Mouse (Mus musculus): ENCODE measurements around the gene Birc3.
"Not testable (repeated sequence)": the region's sequence is repeated elsewhere in the genome, so short reads cannot be mapped to it uniquely, and the experiment has no call there.

Gene Birc3

GRCm38 (mm10) chr9:7872775-7873439, at the start of gene Birc3:
TSS of gene Birc3 (minus strand) at chr9:7873186.
- peak in 1 of 2 experiments; percentile 25 for DNase-seq (ENCODE audit: low spot score in 2 of 2)

- DNase-seq (ENCODE audit: low spot score in 2 of 2), result no peak
These were observed 41.9 kb upstream of the Birc3 start for GRCm38 (mm10) chr9:7914925-7915324.

- peak in 1 of 2 experiments; percentile 22 for DNase-seq (ENCODE audit: low spot score in 2 of 2)
These were observed 41.5 kb upstream of the Birc3 start for GRCm38 (mm10) chr9:7914487-7914886.

GRCm38 (mm10) chr9:7913953-7914352, 41.0 kb upstream of the Birc3 start:
- no peak for DNase-seq (ENCODE audit: low spot score in 2 of 2)

GRCm38 (mm10) chr9:7907351-7907985, 34.5 kb upstream of the Birc3 start:
- DNase-seq (ENCODE audit: low spot score in 2 of 2), result no peak

- no peak for DNase-seq (ENCODE audit: low spot score in 2 of 2)
These were observed 33.6 kb upstream of the Birc3 start for GRCm38 (mm10) chr9:7906564-7906963.

- no peak for DNase-seq (ENCODE audit: low spot score in 2 of 2)
These were observed 30.8 kb upstream of the Birc3 start for GRCm38 (mm10) chr9:7903825-7904224.

GRCm38 (mm10) chr9:7903262-7903661, 30.3 kb upstream of the Birc3 start:
- no peak for DNase-seq (ENCODE audit: low spot score in 2 of 2)

- no peak for DNase-seq (ENCODE audit: low spot score in 2 of 2)
These were observed 29.3 kb upstream of the Birc3 start for GRCm38 (mm10) chr9:7902311-7902710.

GRCm38 (mm10) chr9:7900965-7901364, 28.0 kb upstream of the Birc3 start:
- no peak for DNase-seq (ENCODE audit: low spot score in 2 of 2)

- peak in 1 of 2 experiments; percentile 54 for DNase-seq (ENCODE audit: low spot score in 2 of 2)
These were observed 24.5 kb upstream of the Birc3 start for GRCm38 (mm10) chr9:7897502-7897901.

GRCm38 (mm10) chr9:7891796-7892195, 18.8 kb upstream of the Birc3 start:
- DNase-seq (ENCODE audit: low spot score in 2 of 2), result not testable (repeated sequence)

- DNase-seq (ENCODE audit: low spot score in 2 of 2), result no peak
These were observed 18.2 kb upstream of the Birc3 start for GRCm38 (mm10) chr9:7891177-7891576.

- no peak for DNase-seq (ENCODE audit: low spot score in 2 of 2)
These were observed 11.4 kb upstream of the Birc3 start for GRCm38 (mm10) chr9:7884346-7884745.

GRCm38 (mm10) chr9:7882304-7882865, 9.4 kb upstream of the Birc3 start:
- no peak for DNase-seq (ENCODE audit: low spot score in 2 of 2)

- no peak for DNase-seq (ENCODE audit: low spot score in 2 of 2)
These were observed 675 bp upstream of the Birc3 start for GRCm38 (mm10) chr9:7873511-7874211.

GRCm38 (mm10) chr9:7872044-7872774, 777 bp downstream of the Birc3 start:
- DNase-seq (ENCODE audit: low spot score in 2 of 2), result no peak

- no peak for DNase-seq (ENCODE audit: low spot score in 2 of 2)
These were observed 1.5 kb downstream of the Birc3 start for GRCm38 (mm10) chr9:7871316-7872043.

GRCm38 (mm10) chr9:7870556-7871315, 2.2 kb downstream of the Birc3 start:
- no peak for DNase-seq (ENCODE audit: low spot score in 2 of 2)

- no peak for DNase-seq (ENCODE audit: low spot score in 2 of 2)
These were observed 4.0 kb downstream of the Birc3 start for GRCm38 (mm10) chr9:7868838-7869491.
